Mouse (Mus musculus): Measurements from ENCODE around the gene Rnf4.

The Rnf4 gene

DNA sequence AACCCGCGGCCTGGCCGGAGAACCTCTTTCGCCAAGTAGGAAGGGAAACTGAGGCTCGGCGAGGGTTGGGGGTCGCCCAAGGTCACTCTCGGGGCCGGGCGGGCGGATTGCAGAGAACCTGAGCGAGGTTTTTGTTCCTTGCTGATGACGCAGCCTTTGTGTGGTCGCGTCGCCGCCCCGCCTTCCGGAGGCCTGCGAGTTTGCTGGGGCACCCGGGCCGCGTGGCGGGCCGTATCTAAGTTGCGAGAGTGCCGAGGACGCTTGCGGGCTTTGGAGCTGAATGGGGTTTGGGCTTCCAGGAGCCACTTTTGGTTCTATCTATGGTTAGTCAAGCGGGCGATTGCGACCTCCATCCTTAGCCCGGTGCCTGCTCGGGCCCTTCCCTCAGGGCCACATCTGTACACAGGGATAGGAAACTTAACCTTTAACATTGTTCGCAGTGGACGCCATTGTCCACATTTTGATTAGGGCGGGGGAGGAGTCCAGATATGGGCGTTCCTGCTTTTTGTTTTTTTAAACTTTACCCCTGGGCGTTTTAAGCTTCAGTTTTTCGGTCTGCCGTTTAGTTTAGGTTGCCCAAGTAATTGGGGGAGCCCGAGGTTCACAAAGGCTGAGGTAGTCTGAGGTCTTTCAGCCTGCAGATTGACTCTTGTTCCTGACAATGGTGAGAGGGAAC, 824 bp downstream of the Rnf4 start:
- DNase-seq (ENCODE audit: low spot score in 2 of 2) = peak; percentile 59 to 68

GRCm38 (mm10) chr5:34340246-34340645, 4.2 kb downstream of the Rnf4 start:
- no peak for DNase-seq (ENCODE audit: low spot score in 2 of 2)

DNA sequence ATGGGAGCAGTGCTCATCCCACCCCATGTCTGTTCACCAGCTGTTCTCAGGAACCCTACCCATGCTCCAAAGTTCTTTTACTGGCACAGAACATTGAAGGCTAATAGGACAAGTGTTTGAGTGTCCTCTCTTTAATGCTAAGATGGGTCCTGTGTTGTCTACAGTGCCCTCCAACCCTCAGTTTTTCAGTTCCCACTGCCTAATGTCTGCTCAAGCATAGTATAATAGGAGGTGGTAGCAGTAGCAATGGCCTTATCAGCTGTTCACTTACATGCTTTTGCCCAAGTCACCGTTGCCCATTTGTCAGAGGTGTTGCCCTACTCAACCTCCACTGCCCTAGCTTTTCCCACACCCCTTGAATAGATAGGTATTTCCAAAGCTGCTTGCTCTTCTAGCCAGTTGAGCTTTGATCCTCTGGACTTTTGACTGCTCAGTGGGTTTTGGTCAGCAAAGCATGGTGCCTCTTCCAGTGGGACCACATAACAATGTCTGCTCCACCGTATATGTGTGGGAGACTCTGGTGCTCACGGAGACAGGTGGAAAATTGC, 16.1 kb downstream of the Rnf4 start:
- no peak for DNase-seq (ENCODE audit: low spot score in 2 of 2)

DNA sequence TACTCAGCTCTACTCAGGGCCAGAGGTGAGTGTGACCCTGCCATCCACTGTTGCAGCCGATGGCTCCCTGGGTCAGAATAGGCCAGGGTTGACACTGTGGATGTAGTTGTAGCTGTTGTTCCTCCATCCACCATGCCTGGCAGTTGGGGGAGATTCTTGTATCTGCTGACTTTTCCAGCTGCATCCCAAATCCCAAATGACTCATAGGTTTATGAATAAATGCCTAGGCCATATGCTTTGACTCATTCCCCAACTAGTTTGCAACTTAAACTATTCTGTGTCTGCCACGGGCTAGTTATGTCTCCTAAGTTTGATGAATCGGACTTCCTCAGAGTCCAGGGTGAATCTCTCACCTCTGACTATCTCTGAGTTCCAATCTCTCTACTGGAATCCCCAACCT, 24.2 kb downstream of the Rnf4 start:
- DNase-seq (ENCODE audit: low spot score in 2 of 2) = no peak

- no peak for DNase-seq (ENCODE audit: low spot score in 2 of 2)
Measured at GRCm38 (mm10) chr5:34363115-34363514, 27.0 kb downstream of the Rnf4 start.

DNA sequence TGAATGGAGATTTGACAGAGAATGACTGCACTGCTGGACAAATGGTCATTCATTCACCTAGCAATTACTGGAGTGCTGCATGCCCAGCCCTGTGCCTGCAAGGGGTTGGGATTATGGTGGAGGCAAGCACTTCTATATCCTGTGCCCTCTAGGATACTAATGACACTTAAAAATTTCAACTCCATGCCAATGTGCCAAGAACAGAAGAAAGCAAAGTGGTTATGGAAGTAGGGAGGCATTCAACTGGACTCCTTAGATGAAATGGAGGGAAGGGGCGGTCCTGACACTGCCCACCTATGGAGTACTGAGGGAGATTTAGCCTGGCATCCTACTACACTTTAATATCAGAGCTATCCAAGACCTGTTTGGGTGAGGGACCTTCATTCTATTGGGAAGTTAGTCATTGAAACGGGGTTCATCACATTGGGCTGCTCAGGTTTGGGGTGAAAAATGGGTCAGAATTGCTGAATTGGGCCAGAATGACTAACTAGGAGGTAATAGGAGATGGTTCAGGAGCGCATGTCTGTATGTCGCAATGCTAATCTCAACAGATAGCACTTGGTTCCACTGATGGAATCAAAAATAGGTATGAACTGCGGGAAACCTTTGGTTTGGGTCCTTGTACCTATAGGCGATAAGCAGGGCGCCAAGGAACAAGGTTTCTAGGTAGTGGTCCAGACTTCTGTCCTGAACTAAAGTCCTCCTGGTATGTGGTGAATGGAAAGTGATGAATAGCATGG, 32.6 kb downstream of the Rnf4 start:
- no peak for DNase-seq (ENCODE audit: low spot score in 2 of 2)

GRCm38 (mm10) chr5:34369341-34370021, 33.4 kb downstream of the Rnf4 start, which contains the start of gene Fam193a:
Gene Fam193a, plus strand, starts transcription at chr5:34369933.
- peak; percentile 97 for DNase-seq (ENCODE audit: low spot score in 2 of 2)

DNA sequence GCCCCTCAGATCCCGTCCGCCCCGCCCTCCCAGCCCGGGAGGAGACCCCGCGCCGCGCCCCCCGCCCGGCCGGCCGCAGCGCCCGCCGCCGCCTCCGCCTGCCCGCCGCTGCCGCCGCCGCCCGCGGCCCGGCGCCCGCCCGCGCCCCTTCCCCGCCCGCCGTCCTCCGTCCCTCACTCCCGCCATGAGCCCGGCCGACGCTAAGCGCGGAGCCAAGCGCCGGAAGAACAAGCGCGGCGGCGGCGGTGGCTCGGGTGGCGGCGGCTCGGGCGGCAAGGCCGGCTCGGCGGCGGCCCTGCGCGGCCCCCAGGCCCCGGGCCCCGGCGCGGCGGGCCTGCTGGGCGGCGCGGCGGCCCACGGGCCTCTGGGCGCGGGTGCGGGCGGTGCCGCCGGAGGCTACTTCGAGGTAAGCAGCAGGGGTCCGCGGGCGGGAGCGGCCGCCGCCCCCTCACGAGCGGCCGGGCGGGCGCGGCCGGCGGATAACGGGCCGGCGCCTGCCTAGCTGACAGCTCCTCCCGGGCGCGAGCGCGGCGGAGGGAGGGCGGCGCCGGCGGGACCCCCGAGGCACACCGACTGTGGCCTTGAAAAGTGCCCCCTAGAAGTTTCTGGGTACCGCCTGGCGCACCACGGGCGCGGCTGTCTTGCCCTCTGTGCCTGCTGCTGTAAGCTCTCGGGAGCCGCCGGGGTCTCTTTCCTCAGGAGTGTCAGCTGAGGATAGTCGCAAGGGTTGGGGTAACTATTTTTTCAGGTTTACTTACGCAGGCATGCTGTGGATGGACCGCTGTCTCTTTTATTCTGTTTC, 34.1 kb downstream of the Rnf4 start:
- peak; percentile 11 to 23 for DNase-seq (ENCODE audit: low spot score in 2 of 2)

DNA sequence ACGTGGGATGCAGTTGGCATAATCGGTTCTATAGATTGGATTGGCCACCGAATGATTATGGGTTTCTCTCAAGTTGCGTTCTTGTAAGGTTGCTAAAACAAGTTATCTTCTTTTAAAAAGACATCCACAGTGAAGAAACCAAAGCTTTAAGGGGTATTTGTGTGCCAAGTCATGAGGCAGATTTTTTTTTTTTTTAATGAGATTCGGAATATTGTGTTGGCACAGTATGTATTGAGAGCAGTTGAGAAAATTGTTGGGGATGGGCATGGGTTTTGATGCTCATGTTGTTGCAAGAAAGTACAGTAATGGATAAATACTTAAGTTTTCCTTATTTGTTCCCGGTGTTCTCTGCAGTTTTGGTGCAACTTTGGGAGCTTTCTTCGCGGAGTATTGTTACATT, 34.8 kb downstream of the Rnf4 start:
- DNase-seq (ENCODE audit: low spot score in 2 of 2) = no peak

DNA sequence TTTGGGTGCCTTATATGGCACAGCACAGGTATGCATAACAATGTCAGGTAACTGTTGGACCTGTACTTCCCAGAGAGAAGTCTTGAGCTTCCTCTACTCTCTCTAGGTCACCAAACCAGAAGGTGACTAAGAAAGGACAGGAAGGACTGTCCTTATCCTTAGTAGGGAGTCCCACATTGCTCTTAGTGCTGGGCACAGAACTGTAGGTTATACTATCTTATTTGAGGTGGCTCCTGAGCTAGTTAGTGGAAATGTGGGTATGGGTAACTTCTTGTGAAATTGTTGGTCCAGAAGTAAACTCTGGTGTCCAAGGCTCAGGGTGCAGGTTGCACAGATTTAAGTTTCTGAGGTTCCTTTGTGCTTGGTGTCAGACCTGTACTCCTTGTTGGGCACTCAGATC, 36.1 kb downstream of the Rnf4 start:
- DNase-seq (ENCODE audit: low spot score in 2 of 2) = no peak

- no peak for DNase-seq (ENCODE audit: low spot score in 2 of 2)
Measured at GRCm38 (mm10) chr5:34372541-34372940, 36.5 kb downstream of the Rnf4 start.

DNA sequence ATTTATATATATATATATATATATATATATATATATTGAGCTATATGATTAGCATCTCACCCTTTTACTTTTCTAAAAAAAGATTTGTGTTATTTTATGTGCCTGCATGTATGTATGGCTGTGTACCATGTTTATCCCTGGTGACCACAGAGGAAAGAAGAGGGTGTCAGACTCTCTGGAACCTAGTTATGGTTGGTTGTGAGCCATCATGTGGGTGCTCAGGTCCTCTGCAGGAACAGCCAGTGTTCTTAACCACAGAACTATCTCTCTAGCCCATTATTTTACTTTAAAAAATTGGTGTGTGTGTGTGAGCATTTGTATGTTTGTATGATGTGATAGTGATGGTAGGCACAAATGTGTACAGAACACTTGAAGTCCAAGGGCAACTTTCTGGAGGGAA, 42.7 kb downstream of the Rnf4 start:
- no peak for DNase-seq (ENCODE audit: low spot score in 2 of 2)

- DNase-seq (ENCODE audit: low spot score in 2 of 2) = no peak
Measured at GRCm38 (mm10) chr5:34381700-34382099, 45.6 kb downstream of the Rnf4 start.

GRCm38 (mm10) chr5:34385616-34386015, 49.5 kb downstream of the Rnf4 start:
- no peak for DNase-seq (ENCODE audit: low spot score in 2 of 2)

DNA sequence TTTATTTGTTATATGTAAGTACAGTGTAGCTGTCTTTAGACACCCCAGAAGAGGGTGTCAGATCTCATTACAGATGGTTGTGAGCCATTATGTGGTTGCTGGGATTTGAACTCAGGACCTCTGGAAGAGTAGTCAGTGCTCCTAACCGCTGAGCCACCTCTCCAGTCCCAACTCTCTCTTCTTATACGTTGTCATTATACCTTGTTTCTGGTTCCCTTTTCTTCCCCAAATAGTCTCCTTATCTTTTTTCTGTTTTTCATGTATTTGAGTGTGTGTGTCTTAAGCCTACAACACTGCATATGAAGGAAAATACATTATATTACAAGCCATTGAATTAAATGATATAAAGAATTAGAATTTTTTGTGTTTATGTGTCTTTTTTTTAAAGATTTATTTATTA, 50.7 kb downstream of the Rnf4 start:
- DNase-seq (ENCODE audit: low spot score in 2 of 2) = no peak

DNA sequence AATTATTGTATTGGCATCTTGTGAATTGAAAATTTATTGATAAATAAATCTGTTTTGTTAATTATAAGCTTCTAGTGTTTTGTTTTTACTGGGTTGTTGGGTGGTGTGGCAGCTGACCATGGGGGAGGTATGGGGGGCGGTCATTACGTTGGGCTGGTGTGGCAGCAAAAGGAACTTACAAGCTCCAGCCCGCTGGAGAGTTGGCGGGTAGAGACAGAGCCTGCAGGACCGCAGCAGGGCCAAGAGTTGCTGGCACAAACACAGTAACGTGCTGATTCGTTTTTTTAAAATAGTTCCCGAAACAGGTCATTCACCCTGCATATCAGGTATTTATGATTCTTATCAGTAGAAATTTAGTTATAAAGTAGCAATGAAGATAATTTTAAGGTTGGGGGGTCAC, 57.2 kb downstream of the Rnf4 start:
- no peak for DNase-seq (ENCODE audit: low spot score in 2 of 2)

DNA sequence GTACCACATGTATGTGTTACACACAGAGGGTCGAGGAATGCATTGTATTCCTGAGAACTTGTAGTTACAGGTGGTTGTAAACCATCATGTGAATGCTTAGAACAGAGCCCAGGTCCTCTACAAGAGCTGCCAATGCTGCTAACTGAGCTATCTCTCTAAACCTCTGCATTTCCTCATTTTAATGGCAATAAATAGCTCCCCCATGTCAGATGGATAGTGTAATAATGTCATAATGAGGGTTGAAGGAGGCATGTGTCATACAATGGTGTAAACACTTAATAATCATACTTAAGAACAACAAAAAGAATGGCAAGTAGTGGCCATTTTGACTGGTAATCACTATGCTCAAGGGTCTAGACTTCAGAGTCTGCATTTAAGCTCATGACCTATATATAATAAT, 59.3 kb downstream of the Rnf4 start:
- no peak for DNase-seq (ENCODE audit: low spot score in 2 of 2)

GRCm38 (mm10) chr5:34395850-34396540, 59.9 kb downstream of the Rnf4 start:
- no peak for DNase-seq (ENCODE audit: low spot score in 2 of 2)

- no peak for DNase-seq (ENCODE audit: low spot score in 2 of 2)
Measured at GRCm38 (mm10) chr5:34397866-34398265, 61.8 kb downstream of the Rnf4 start.

- DNase-seq (ENCODE audit: low spot score in 2 of 2) = no peak
Measured at GRCm38 (mm10) chr5:34398326-34398725, 62.2 kb downstream of the Rnf4 start.

Measured in spleen, postnatal 36 days (tissue).